In genomic region chr1:171684923-171685322, GRCm38 (mm10) we compare ENCODE assay signal across 27 mouse cellular contexts. TPM values are rescaled to one million over a fixed set of nuclear protein-coding genes. Genes with fewer than 3 reads are reported as not detected.
"Had no signal": no experiment of that assay in that cellular context is flagged by ENCODE, and none has a peak within 500 bp of the region (broad histone marks: within the 10 kb centered on the region; RNA-seq: fewer than 3 reads in every experiment).

No protein-coding gene starts in this region.

- H3K27ac ChIP-seq: kidney, embryonic 15.5 days; left cerebral cortex, adult 2 months; limb, embryonic 12.5 days; limb, embryonic 15.5 days; liver, embryonic 14.5 days; lung, embryonic 15.5 days; stomach, postnatal 0 days had no signal

- H3K27me3 ChIP-seq: kidney, embryonic 15.5 days; limb, embryonic 12.5 days; limb, embryonic 15.5 days; lung, embryonic 15.5 days had no signal

- H3K4me3 ChIP-seq: kidney, embryonic 15.5 days; left cerebral cortex, adult 2 months; limb, embryonic 12.5 days; limb, embryonic 15.5 days; lung, embryonic 15.5 days had no signal

- DNase-seq: kidney, adult 2 months; kidney, postnatal 10 days; kidney, postnatal 36 days; layer of hippocampus, postnatal 36 days; left cerebral cortex, postnatal 4 days; liver, postnatal 0 days; lung, postnatal 10 days; lung, postnatal 36 days; midbrain, embryonic 14.5 days; right cerebral cortex, adult 18-20 months; right cerebral cortex, postnatal 14 days; right cerebral cortex, postnatal 4 days; spleen, adult 18-20 months; thymus, postnatal 25 days had no signal

- H3K4me1 ChIP-seq: kidney, embryonic 15.5 days; limb, embryonic 12.5 days; limb, embryonic 15.5 days; lung, embryonic 15.5 days had no signal

- H3K4me2 ChIP-seq: kidney, embryonic 15.5 days; limb, embryonic 12.5 days; limb, embryonic 15.5 days; liver, embryonic 11.5 days; lung, embryonic 15.5 days; midbrain, embryonic 11.5 days had no signal

- H3K36me3 ChIP-seq: kidney, embryonic 15.5 days; limb, embryonic 12.5 days; limb, embryonic 15.5 days; lung, embryonic 15.5 days had no signal

- H3K9me3 ChIP-seq: kidney, embryonic 15.5 days; limb, embryonic 12.5 days; limb, embryonic 15.5 days; lung, embryonic 15.5 days had no signal

- ATAC-seq: liver, postnatal 0 days had no signal

- H3K9ac ChIP-seq: kidney, embryonic 15.5 days; limb, embryonic 12.5 days; limb, embryonic 15.5 days; liver, embryonic 14.5 days; liver, postnatal 0 days; lung, embryonic 15.5 days had no signal

RNA-seq across cellular contexts. Expression of gene Slamf7, which starts 32.1 kb away (rescaled TPM):
- total RNA-seq: layer of hippocampus, postnatal 10 days; layer of hippocampus, postnatal 36 days; left cerebral cortex, postnatal 4 days; midbrain, postnatal 0 days had no signal
- polyA plus RNA-seq: limb, embryonic 12.5 days; liver, embryonic 11.5 days; midbrain, embryonic 11.5 days; midbrain, postnatal 0 days; neural tube, embryonic 11.5 days; neural tube, embryonic 14.5 days had no signal
